Mouse (Mus musculus) right cerebral cortex, adult 2 months (tissue): ENCODE data around the gene Zscan2.

ENCODE experiments used
- DNase-seq, 2 experiments: peaks; one replicate each; pipeline ENCODE4 v3.0.0; 2021 to 2022; ENCODE audit warnings: low spot score in 2 of 2

Zscan2 gene

DNA sequence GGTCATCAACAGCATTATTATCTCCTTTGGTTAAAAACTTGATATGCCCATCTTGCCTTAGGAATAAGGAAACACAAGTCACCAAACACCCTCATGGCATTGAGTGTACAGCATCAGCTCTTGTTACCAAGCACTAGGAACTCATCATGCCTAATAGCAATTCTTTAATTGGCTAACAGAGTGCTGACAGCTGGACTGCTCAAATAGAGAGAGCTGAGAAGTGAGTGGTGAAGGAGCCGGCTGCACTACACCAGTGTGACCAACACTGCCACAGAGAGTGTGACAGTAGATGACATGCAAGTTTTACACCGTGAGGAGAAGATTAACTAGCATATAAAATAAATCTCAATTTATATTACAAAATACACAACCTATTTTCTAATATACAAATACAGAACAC, 62.4 kb downstream of the Zscan2 start:
- DNase-seq, result no peak
